Mouse (Mus musculus) left cerebral cortex, postnatal 25 days (tissue): ENCODE measurements around the gene Slc26a11. TPM values are rescaled to one million over a fixed set of nuclear protein-coding genes. Genes with fewer than 3 reads are reported as not detected.

ENCODE experiments used
- DNase-seq, 2 experiments: peaks; one replicate each; pipeline ENCODE4 v3.0.0; 2022; ENCODE audit warnings: low spot score in 2 of 2, mixed read lengths in 1 of 2
- intact Hi-C: fragments of 180-260 bp; cut with DNase I; formaldehyde crosslinking; loops from one replicate; pipeline ENCODE4 v1.15.1; 2025
- microRNA-seq, 2 experiments: library from miRNA; unstranded; fragments of <30 nt; microRNA quantifications; one replicate each; pipeline ENCODE4 v1.2.0; 2022
- total RNA-seq, 2 experiments: library from RNA; stranded (reverse); gene quantifications; 2 replicates each; pipeline ENCODE4 v1.2.3; 2021

Slc26a11 gene
- total RNA-seq, 2 experiments from 2014 or later, result 4.5 TPM

- peak; percentile 8 to 14 for DNase-seq
- intact Hi-C loops, result loop anchor here (10.0 kb wide), 1 partner anchor 368 kb away; the partner anchor contains the start of gene Cbx2
Observed at GRCm38 (mm10) chr11:119392800-119393482, 37.6 kb downstream of the Slc26a11 start, which contains the start of gene Rnf213. Rnf213 (plus strand) TSS chr11:119393100.

- DNase-seq, result no peak
- intact Hi-C loops, result loop anchor here (10.0 kb wide), 1 partner anchor 369 kb away; the partner anchor contains the start of gene Cbx2
Observed at GRCm38 (mm10) chr11:119393483-119393804, 38.1 kb downstream of the Slc26a11 start.

- DNase-seq, result no peak
- intact Hi-C loops, result loop anchor here (10.0 kb wide), 1 partner anchor 369 kb away; the partner anchor contains the start of gene Cbx2
Observed at GRCm38 (mm10) chr11:119394210-119394609, 38.9 kb downstream of the Slc26a11 start.

GRCm38 (mm10) chr11:119395394-119395793 lies 40.0 kb downstream of the Slc26a11 start:
- intact Hi-C loops, result loop anchor here (10.0 kb wide), 1 partner anchor 371 kb away; the partner anchor contains the start of gene Cbx2
- no peak for DNase-seq

GRCm38 (mm10) chr11:119395931-119396330 lies 40.6 kb downstream of the Slc26a11 start:
- DNase-seq, result no peak
- intact Hi-C loops, result loop anchor here (10.0 kb wide), 1 partner anchor 371 kb away; the partner anchor contains the start of gene Cbx2

- intact Hi-C loops, result loop anchor here (10.0 kb wide), 1 partner anchor 372 kb away; the partner anchor contains the start of gene Cbx2
- no peak for DNase-seq
Observed at GRCm38 (mm10) chr11:119396461-119396860, 41.1 kb downstream of the Slc26a11 start.

GRCm38 (mm10) chr11:119402501-119403160 lies 47.3 kb downstream of the Slc26a11 start:
- no peak for DNase-seq
- intact Hi-C loops, result loop anchor here (5.0 kb wide), 1 partner anchor 35 kb away; no protein-coding TSS in a partner anchor

GRCm38 (mm10) chr11:119404627-119405026 lies 49.3 kb downstream of the Slc26a11 start:
- intact Hi-C loops, result loop anchor here (5.0 kb wide), 1 partner anchor 33 kb away; no protein-coding TSS in a partner anchor
- DNase-seq, result no peak

- no peak for DNase-seq
- intact Hi-C loops, result no loop called here
Observed at GRCm38 (mm10) chr11:119407381-119407780, 52.0 kb downstream of the Slc26a11 start.

- no peak for DNase-seq
- intact Hi-C loops, result no loop called here
Observed at GRCm38 (mm10) chr11:119407977-119408376, 52.6 kb downstream of the Slc26a11 start.

GRCm38 (mm10) chr11:119419327-119420118 lies 64.2 kb downstream of the Slc26a11 start:
- no peak for DNase-seq
- intact Hi-C loops, result loop anchor here (5.0 kb wide), 1 partner anchor 82 kb away; no protein-coding TSS in a partner anchor

GRCm38 (mm10) chr11:119420426-119420825 lies 65.1 kb downstream of the Slc26a11 start:
- no peak for DNase-seq
- intact Hi-C loops, result no loop called here

GRCm38 (mm10) chr11:119427431-119427830 lies 72.1 kb downstream of the Slc26a11 start:
- intact Hi-C loops, result no loop called here
- no peak for DNase-seq

GRCm38 (mm10) chr11:119427986-119428385 lies 72.6 kb downstream of the Slc26a11 start:
- intact Hi-C loops, result no loop called here
- DNase-seq, result no peak

GRCm38 (mm10) chr11:119428649-119429136 lies 73.3 kb downstream of the Slc26a11 start:
- intact Hi-C loops, result no loop called here
- DNase-seq, result no peak

Small RNA genes lying within 50 kb of the gene (microRNA-seq; reads per million reads assigned to microRNA genes)
- gene Mir1932, result 0 reads per million in 2 experiments

Other genes with a start within 250 kb of the Slc26a11 start
- 10 to 100 TPM; 32.1 to 40.9 TPM for gene Tbc1d16, start 127.1 kb upstream of the Slc26a11 start, total RNA-seq
- gene Ccdc40, start 127.0 kb upstream of the Slc26a11 start, total RNA-seq, result 1 to 10 TPM in 1 of 2 experiments, under 1 TPM in 1; 0.98 to 1.4 TPM
- gene Gaa, start 87.7 kb upstream of the Slc26a11 start, total RNA-seq, result 100 to 1,000 TPM; 232 to 233 TPM
- 10 to 100 TPM; 72.1 to 79.0 TPM for gene Eif4a3, start 55.5 kb upstream of the Slc26a11 start, total RNA-seq
- gene Card14, start 47.8 kb upstream of the Slc26a11 start, total RNA-seq, result under 1 TPM; 0.14 to 0.18 TPM
- 1 to 10 TPM; 3.9 to 4.4 TPM for gene Sgsh, start within 50 bp of the Slc26a11 start, total RNA-seq
- 1 to 10 TPM; 2.2 to 2.6 TPM for gene Rnf213, start 37.5 kb downstream of the Slc26a11 start, total RNA-seq
- gene Endov, start 135.8 kb downstream of the Slc26a11 start, total RNA-seq, result 10 to 100 TPM; 21.9 to 31.1 TPM
- gene Nptx1, start 192.2 kb downstream of the Slc26a11 start, total RNA-seq, result 100 to 1,000 TPM; 182 to 222 TPM
- 10 to 100 TPM; 57.5 to 62.0 TPM for gene Rptor, start 247.3 kb downstream of the Slc26a11 start, total RNA-seq